Mouse (Mus musculus) naive thymus-derived CD4-positive, alpha-beta T cell, adult 2 months (primary cell): ENCODE results near the gene Tle2.

Experiments used
- DNase-seq: peaks from one replicate; pipeline ENCODE4 v3.0.0-alpha.2; 2011; ENCODE audit warnings: low read depth

Tle2 gene

DNA sequence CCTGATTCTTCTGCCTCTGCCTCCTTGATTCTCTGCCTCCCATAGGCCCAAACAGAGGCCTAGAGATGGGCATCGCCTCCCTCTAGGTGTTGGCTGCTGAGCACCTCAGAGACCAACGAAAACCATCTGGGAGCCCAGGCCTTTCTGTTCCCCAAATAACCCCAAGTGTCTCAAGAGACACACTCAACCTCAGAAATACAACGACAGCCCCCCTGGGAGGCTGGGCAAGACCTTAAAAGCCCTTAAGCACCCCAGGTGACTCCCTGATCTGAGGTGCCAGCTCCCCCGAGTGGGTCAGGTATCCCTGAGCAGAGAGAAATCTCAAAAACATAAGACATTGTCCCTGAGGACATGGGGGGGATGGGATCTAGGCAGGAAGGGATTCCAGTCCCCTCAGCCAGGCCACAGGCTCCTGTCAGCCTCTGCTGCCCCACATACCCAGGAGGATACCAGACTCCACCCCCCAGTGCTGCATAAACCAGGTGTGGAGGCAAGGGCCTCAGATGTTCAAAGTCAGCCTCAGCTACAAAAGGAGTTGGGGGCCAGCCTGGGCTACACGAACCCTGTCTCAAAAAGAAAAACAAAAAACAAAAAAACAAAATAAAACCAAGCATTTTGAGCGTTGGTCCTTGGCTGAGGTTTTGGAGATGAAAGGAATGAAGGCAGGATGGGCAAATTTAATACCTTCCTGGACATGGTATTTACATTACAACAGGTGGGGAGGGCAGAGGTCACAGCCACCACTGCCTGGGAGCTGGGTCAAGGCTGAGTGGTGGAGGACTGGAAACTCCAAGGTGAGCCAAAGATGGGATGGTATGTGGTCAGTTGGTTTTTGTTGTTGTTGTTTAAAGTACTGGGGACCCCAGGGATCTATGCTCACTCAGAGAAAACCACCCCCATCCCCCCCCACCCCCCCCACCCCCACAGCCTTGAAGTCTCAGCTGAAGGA is 20.3 kb upstream of the Tle2 start:
- DNase-seq, result no peak

- peak; percentile 52 for DNase-seq
Measured at GRCm38 (mm10) chr10:81556282-81556681, 18.1 kb upstream of the Tle2 start.

DNA sequence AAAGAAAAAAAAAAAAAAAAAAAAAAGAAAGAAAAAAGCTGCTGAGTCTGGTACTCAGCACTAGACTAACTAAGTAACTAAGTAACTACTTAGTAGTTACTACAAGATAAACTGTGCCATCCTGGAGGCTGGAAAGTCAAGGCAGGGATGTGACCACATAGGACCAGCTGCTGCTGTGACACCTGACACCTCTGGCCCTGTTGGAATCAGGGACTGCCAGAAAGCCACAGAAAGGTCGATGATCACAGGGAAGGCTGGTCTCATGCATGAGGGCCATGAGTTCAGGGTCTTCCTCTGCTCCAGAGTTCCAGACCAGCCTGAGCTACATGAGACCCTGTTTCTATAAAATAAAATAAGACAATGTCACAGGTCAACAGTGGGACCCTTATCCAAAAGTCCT is 16.9 kb upstream of the Tle2 start:
- no peak for DNase-seq

GRCm38 (mm10) chr10:81559163-81559626 is 15.2 kb upstream of the Tle2 start, which contains the start of gene Aes:
Aes (plus strand) TSS chr10:81559488.
- peak; percentile 77 for DNase-seq

DNA sequence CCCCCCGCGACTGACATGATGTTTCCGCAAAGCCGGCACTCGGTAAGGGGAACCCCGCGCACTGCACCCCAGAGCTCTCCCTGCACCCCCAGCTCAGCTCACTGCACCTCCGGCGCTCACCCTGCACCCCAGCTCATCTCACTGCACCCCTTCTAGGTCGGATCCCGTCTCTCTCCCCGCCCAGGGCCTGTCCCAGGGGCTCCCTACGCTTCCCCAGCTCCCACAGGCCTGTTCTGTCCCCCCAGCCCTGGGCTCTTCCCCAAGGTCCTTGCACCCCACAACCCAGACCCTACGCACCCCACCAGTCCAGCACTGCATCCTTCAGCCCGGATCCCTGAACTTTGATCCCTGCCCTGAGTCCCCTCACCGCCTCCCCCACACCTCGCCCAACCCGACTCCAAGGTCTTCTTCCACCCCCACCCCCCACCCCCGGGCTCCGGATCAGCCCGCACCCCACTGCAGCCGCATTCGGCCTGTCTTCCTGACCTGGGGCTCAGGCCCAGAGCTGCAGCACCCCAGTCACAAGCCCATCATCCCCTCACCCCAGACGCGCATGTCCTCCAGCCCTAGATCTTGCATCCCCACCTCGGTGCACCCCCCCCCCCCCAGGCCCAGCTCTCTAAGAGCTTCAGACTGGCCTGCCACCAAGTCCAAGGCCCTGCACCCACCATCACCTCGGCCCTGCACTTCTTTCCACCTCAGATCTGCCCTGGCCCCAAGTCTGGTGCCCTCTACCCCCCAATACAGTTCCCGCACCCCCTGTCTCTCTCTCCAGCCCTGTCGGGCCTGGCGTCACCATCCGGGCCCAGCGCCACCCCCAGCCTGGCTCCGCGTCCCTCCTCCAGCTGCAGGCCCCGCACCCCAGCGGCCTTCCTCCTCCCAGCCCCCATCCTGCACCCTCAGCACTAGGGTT is 14.5 kb upstream of the Tle2 start:
- DNase-seq, result peak; percentile 76

GRCm38 (mm10) chr10:81560719-81561459 is 13.5 kb upstream of the Tle2 start:
- DNase-seq, result peak; percentile 93

DNA sequence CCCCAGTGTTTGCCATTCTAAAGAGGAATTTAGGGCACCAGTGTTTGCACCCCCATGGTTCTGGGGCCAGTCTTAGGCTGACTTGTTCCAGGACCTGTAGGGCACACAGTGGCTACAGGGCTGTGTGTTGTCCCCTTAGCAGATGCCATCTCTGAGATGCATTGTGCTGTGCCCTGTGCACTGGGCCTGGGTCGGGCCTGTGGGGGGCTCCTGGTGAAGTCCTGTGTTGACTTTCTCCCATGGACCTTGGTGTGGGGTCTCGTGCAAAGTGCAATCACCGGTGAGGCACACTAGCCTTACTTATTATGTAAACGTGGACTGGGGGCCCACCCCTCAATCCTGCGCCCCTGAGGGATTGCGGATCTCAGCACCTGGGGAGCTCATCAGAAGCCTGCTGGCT is 11.9 kb upstream of the Tle2 start:
- no peak for DNase-seq

- no peak for DNase-seq
Measured at GRCm38 (mm10) chr10:81563481-81563880, 10.9 kb upstream of the Tle2 start.

DNA sequence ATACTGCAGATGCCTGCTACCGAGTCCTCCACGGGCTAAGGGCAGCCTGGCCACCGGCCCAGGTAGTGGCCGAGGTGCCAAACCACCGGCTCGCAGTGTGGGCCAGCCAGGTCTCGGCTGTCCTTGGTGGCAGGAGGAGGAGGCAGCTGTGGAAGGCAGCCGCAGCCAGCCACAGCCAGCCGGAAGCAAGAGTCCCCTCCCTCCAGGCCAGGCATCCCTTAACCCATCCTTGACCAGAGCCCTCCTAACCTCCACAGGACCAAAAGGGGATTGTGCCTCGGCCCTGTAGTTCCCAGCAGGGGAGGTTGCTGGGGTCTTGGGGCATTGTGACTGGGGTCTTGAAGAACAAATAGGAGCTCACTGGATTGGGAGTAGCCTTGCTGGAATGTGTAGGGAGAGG is 10.1 kb upstream of the Tle2 start:
- no peak for DNase-seq

- peak; percentile 84 for DNase-seq
Measured at GRCm38 (mm10) chr10:81564734-81565133, 9.6 kb upstream of the Tle2 start.

DNA sequence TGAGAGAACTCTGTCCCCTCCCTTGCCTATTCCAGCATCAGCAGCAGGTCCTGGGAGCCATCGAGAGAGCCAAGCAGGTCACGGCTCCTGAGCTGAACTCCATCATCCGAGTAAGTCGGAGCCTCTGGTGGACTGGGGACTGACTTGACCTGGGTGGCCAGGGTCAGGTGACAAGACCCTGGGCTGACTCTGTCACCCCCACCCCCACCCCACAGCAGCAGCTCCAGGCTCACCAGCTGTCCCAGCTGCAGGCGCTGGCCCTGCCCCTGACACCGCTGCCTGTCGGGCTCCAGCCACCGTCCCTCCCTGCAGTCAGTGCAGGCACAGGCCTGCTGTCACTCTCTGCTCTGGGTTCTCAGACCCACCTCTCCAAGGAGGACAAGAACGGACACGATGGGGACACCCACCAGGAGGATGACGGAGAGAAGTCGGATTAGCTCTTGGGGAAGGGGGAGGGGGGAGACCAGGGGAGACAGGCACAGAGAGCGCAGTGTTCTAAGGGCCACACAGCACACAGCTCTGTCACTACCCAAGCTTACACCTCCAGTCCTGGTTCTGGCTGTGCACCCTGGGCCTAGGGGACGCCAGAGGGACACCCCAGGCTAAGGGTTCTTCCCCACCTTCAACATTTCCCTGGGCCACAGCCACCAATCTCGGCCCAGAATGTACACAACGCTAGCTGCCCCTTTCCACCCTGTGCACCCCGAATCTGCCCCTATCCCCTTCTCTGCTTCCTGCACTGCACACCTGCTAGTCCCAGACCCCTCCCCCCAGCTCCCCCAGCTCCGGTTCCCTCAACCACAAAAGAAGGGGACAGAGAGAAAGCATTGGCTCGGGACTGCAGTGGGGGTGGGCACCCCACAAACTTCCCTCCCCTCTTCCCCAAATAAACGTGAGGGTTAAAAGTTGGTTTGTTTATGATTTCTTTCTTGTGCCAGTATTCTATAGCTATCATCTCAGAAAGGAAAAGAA is 8.8 kb upstream of the Tle2 start:
- no peak for DNase-seq

DNA sequence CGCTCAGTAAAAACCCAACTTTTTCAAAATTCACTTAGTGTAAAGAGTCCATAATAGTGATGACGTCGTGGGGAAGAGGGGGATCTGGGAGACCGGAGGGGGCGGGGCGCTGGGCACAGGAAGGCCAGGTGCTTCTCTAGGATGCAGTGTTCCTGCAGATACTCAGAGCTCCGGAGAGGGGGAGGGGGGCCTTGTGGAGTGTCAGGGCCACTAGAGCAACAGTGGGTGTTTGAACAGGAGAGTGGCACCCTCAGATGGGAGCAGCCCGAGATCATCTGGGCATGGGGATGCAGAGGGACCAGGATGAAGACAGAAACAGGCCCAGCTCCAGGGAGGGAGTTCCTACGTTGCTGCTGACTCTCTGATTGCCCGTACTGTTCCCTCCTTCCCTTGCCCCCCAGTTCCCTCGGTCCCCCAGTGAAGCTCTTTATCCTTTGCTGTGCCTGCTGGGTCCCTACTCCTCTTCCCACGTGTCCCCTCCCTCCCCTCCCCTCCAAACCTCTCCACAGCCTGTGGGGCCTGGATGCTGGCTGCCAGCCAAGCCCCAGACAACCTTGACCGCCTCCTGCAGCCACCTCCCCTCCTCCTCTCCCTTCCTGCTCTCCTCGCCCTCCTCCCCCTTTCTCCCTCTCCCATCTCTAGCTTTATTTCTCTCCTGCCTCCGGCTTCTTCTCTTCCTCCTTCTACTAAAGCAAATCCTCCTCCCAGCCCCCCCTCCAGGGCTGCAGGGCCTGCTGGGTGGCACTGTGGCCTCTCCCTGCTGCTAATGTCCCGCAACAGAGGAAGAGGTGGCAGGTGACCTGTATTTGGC is 5.8 kb upstream of the Tle2 start:
- DNase-seq, result no peak

DNA sequence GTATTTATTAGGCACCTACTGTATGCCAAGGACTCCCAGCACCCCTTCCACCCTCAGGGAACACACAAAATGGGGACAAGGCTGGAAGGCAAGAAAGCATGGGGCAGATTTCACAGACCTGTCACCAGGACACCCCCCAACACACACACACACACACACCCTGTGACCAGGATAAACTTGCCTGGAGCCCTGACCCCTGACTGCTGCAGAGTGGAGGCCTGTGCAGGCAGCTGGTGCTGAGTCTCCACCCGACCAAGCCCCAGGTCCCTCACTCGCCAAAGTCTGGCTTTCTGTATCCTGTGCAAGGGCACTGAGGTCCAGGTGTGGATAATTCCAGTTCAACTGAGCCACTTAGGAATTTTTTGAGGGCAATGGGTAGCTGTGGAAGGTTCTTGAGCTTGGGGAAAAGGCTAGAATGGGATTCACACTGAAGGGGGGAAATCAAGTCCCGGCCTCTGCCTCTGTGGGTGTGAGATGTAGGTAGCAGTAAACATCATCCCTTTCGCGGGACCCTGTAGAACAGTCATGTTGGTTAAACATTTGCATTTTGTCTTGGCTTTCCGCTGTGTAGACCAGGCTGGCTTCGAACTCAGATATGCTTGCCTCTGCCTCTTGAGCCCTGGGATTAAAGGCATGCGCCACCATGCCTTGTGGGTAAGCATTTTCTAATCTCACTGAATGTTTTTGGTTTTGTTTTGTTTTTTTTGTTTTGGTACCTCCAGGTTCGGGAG is 4.7 kb upstream of the Tle2 start:
- peak; percentile 33 for DNase-seq

DNA sequence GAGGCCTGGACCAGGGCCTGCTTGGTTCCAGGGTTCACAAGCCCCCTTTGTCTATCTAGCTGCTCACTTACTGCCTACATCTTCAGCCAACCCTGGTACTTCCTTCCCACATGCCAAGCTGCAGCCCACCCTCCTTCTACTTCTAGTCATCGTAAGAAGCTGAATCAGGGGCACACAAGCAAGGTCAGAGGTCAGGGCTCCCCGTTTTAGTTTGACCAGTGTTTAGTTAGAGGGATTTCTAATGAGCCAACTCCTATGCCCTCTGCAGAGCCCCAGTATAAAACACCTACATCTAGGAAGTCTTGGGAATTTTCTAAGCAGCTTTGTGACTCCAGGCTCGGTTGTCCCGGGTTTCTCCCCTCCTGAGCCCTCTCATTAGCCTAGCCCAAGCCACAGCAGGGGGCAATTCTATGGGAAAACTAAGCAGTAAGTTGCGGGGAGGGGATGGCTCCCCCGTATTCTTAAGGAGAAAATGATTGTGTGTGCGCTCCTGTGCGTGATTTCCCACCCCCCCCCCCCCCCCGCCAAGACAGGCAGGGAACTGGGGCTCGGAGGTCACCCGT is 4.0 kb upstream of the Tle2 start:
- no peak for DNase-seq

- peak; percentile 86 for DNase-seq
Measured at GRCm38 (mm10) chr10:81570831-81571500, 3.4 kb upstream of the Tle2 start.

GRCm38 (mm10) chr10:81571501-81571876 is 2.9 kb upstream of the Tle2 start:
- DNase-seq, result peak; percentile 90

- no peak for DNase-seq
Measured at GRCm38 (mm10) chr10:81572133-81572671, 2.2 kb upstream of the Tle2 start.

DNA sequence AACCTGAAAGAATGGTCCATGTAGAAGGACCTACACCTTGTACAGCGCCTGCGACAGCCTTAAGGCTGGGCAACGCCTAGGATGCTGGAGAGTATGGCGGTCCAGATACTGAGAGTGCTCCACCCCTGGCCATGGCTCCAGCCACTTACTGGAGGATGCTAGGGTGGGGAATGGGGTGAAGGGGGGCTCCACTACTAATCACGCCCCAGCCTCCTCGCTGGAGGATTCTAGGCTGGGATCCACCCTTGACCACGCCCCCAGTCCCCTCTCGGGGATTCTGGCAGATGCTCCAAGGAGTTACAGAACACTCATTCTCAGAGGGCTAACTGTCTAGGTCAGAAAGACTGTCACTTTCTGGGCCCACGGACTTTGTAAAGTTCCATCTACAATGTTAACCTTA is 1.4 kb upstream of the Tle2 start:
- peak; percentile 13 for DNase-seq
